Mouse (Mus musculus): ENCODE results near the gene Fam151b.
A peak's percentile ranks its signal among the peaks of the same experiment; 100 is the strongest.

Fam151b gene

GRCm38 (mm10) chr13:92483852-92484463 lies at the start of gene Fam151b:
TSS of gene Fam151b (minus strand) at chr13:92484015.
- DNase-seq (ENCODE audit: low spot score in 2 of 2) = peak; percentile 96 to 97

- DNase-seq (ENCODE audit: low spot score in 2 of 2) = no peak
Observed at GRCm38 (mm10) chr13:92532216-92532615, 48.4 kb upstream of the Fam151b start.

- no peak for DNase-seq (ENCODE audit: low spot score in 2 of 2)
Observed at GRCm38 (mm10) chr13:92531237-92531636, 47.4 kb upstream of the Fam151b start.

- peak; percentile 92 to 94 for DNase-seq (ENCODE audit: low spot score in 2 of 2)
Observed at GRCm38 (mm10) chr13:92530721-92531211, 47.0 kb upstream of the Fam151b start, which contains the start of gene Zfyve16. TSS of gene Zfyve16 (minus strand) at chr13:92530868.

- DNase-seq (ENCODE audit: low spot score in 2 of 2) = no peak
Observed at GRCm38 (mm10) chr13:92529828-92530720, 46.3 kb upstream of the Fam151b start.

- DNase-seq (ENCODE audit: low spot score in 2 of 2) = no peak
Observed at GRCm38 (mm10) chr13:92523178-92523813, 39.5 kb upstream of the Fam151b start.

- no peak for DNase-seq (ENCODE audit: low spot score in 2 of 2)
Observed at GRCm38 (mm10) chr13:92504871-92505270, 21.1 kb upstream of the Fam151b start.

- no peak for DNase-seq (ENCODE audit: low spot score in 2 of 2)
Observed at GRCm38 (mm10) chr13:92491923-92492322, 8.1 kb upstream of the Fam151b start.

- DNase-seq (ENCODE audit: low spot score in 2 of 2) = no peak
Observed at GRCm38 (mm10) chr13:92490817-92491216, 7.0 kb upstream of the Fam151b start.

- DNase-seq (ENCODE audit: low spot score in 2 of 2) = peak; percentile 56 to 64
Observed at GRCm38 (mm10) chr13:92483348-92483747, 467 bp downstream of the Fam151b start.

- DNase-seq (ENCODE audit: low spot score in 2 of 2) = no peak
Observed at GRCm38 (mm10) chr13:92470151-92470550, 13.7 kb downstream of the Fam151b start.

- DNase-seq (ENCODE audit: low spot score in 2 of 2) = no peak
Observed at GRCm38 (mm10) chr13:92469381-92469780, 14.4 kb downstream of the Fam151b start.

GRCm38 (mm10) chr13:92467891-92468290 lies 15.9 kb downstream of the Fam151b start:
- DNase-seq (ENCODE audit: low spot score in 2 of 2) = no peak

GRCm38 (mm10) chr13:92464698-92465097 lies 19.1 kb downstream of the Fam151b start:
- DNase-seq (ENCODE audit: low spot score in 2 of 2) = no peak

GRCm38 (mm10) chr13:92446872-92447271 lies 36.9 kb downstream of the Fam151b start:
- no peak for DNase-seq (ENCODE audit: low spot score in 2 of 2)

GRCm38 (mm10) chr13:92440286-92440685 lies 43.5 kb downstream of the Fam151b start:
- DNase-seq (ENCODE audit: low spot score in 2 of 2) = no peak

GRCm38 (mm10) chr13:92438656-92439055 lies 45.2 kb downstream of the Fam151b start:
- no peak for DNase-seq (ENCODE audit: low spot score in 2 of 2)

- no peak for DNase-seq (ENCODE audit: low spot score in 2 of 2)
Observed at GRCm38 (mm10) chr13:92427351-92427855, 56.4 kb downstream of the Fam151b start.

- DNase-seq (ENCODE audit: low spot score in 2 of 2) = no peak
Observed at GRCm38 (mm10) chr13:92426294-92427051, 57.3 kb downstream of the Fam151b start.

- peak in 1 of 2 experiments; percentile 3 for DNase-seq (ENCODE audit: low spot score in 2 of 2)
Observed at GRCm38 (mm10) chr13:92425758-92426264, 58.0 kb downstream of the Fam151b start, which contains the start of gene Ankrd34b. TSS of gene Ankrd34b (plus strand) at chr13:92425896.

- no peak for DNase-seq (ENCODE audit: low spot score in 2 of 2)
Observed at GRCm38 (mm10) chr13:92423711-92424110, 60.1 kb downstream of the Fam151b start.
